Mouse (Mus musculus): ENCODE results near the gene Sae1.

The Sae1 gene

GRCm38 (mm10) chr7:16364319-16364718 is 23.3 kb downstream of the Sae1 start:
- DNase-seq (ENCODE audit: low spot score in 2 of 2), result no peak

GRCm38 (mm10) chr7:16357602-16358001 is 30.0 kb downstream of the Sae1 start:
- DNase-seq (ENCODE audit: low spot score in 2 of 2), result no peak

- DNase-seq (ENCODE audit: low spot score in 2 of 2), result no peak
Observed at GRCm38 (mm10) chr7:16355854-16356594, 31.6 kb downstream of the Sae1 start.

- DNase-seq (ENCODE audit: low spot score in 2 of 2), result no peak
Observed at GRCm38 (mm10) chr7:16349999-16350398, 37.6 kb downstream of the Sae1 start.

- no peak for DNase-seq (ENCODE audit: low spot score in 2 of 2)
Observed at GRCm38 (mm10) chr7:16345297-16345696, 42.3 kb downstream of the Sae1 start.

- DNase-seq (ENCODE audit: low spot score in 2 of 2), result no peak
Observed at GRCm38 (mm10) chr7:16344598-16344997, 43.0 kb downstream of the Sae1 start.

GRCm38 (mm10) chr7:16337733-16338132 is 49.9 kb downstream of the Sae1 start:
- no peak for DNase-seq (ENCODE audit: low spot score in 2 of 2)

GRCm38 (mm10) chr7:16329146-16329545 is 58.5 kb downstream of the Sae1 start:
- DNase-seq (ENCODE audit: low spot score in 2 of 2), result no peak

- DNase-seq (ENCODE audit: low spot score in 2 of 2), result no peak
Observed at GRCm38 (mm10) chr7:16326607-16326971, 61.0 kb downstream of the Sae1 start.

- peak; percentile 46 to 72 for DNase-seq (ENCODE audit: low spot score in 2 of 2)
Observed at GRCm38 (mm10) chr7:16325920-16326606, 61.5 kb downstream of the Sae1 start.

- DNase-seq (ENCODE audit: low spot score in 2 of 2), result no peak
Observed at GRCm38 (mm10) chr7:16324661-16325060, 62.9 kb downstream of the Sae1 start.

- no peak for DNase-seq (ENCODE audit: low spot score in 2 of 2)
Observed at GRCm38 (mm10) chr7:16320479-16320878, 67.1 kb downstream of the Sae1 start.

GRCm38 (mm10) chr7:16319216-16319615 is 68.4 kb downstream of the Sae1 start:
- DNase-seq (ENCODE audit: low spot score in 2 of 2), result no peak

- DNase-seq (ENCODE audit: low spot score in 2 of 2), result no peak
Observed at GRCm38 (mm10) chr7:16317094-16317493, 70.5 kb downstream of the Sae1 start.

- DNase-seq (ENCODE audit: low spot score in 2 of 2), result no peak
Observed at GRCm38 (mm10) chr7:16315222-16315759, 72.3 kb downstream of the Sae1 start.

GRCm38 (mm10) chr7:16314221-16314775 is 73.3 kb downstream of the Sae1 start:
- no peak for DNase-seq (ENCODE audit: low spot score in 2 of 2)

- DNase-seq (ENCODE audit: low spot score in 2 of 2), result peak; percentile 80 to 89
Observed at GRCm38 (mm10) chr7:16313481-16314220, 74.0 kb downstream of the Sae1 start.

GRCm38 (mm10) chr7:16312672-16313311 is 74.8 kb downstream of the Sae1 start:
- DNase-seq (ENCODE audit: low spot score in 2 of 2), result peak; percentile 57 to 72

GRCm38 (mm10) chr7:16312011-16312671 is 75.5 kb downstream of the Sae1 start:
- DNase-seq (ENCODE audit: low spot score in 2 of 2), result peak; percentile 49 to 59

- peak; percentile 50 to 58 for DNase-seq (ENCODE audit: low spot score in 2 of 2)
Observed at GRCm38 (mm10) chr7:16311453-16312004, 76.1 kb downstream of the Sae1 start.

Measured in spleen, postnatal 10 days (tissue).